Mouse (Mus musculus) embryonic facial prominence, embryonic 10.5 days (tissue): ENCODE measurements at regions not wholly inside any gene's neighbourhood (a gene's known extent, or its start where the extent isn't known, plus 50 kb on each side); places are given as distances from the start of the nearest gene placed in this dataset.

Experiments
- DNase-seq: peaks from one replicate; pipeline ENCODE4 v3.0.0-alpha.2; 2017; ENCODE audit warnings: low spot score
- H3K27ac ChIP-seq: fragments of 300-500 bp; sonication (generic); replicated peaks from 2 replicates; pipeline ENCODE4 v1.5.1; 2016; ENCODE audit warnings: mild to moderate bottlenecking
- H3K27me3 ChIP-seq: fragments of 300-500 bp; sonication (generic); replicated peaks from 2 replicates; pipeline ENCODE4 v1.6.1; 2016; ENCODE audit warnings: low read depth, mild to moderate bottlenecking; ENCODE audit not compliant: poor library complexity, severe bottlenecking
- H3K36me3 ChIP-seq: fragments of 300-500 bp; sonication (generic); replicated peaks from 2 replicates; pipeline ENCODE4 v1.6.1; 2016; ENCODE audit warnings: mild to moderate bottlenecking, moderate library complexity
- H3K4me1 ChIP-seq: fragments of 300-500 bp; sonication (generic); 2 replicates; pipeline ENCODE4 v1.6.1; 2016
- H3K4me3 ChIP-seq: fragments of 300-500 bp; sonication (generic); 2 replicates; pipeline ENCODE4 v1.5.1; 2016; ENCODE audit warnings: mild to moderate bottlenecking, moderate library complexity
- H3K9me3 ChIP-seq: fragments of 300-500 bp; sonication (generic); 2 replicates; pipeline ENCODE4 v1.6.1; 2016; ENCODE audit warnings: mild to moderate bottlenecking
- WGBS: fragments of 180-500 bp; shearing (Covaris S2); methylation state at CpG from one replicate; pipeline ENCODE4 v1.1.7; 2016; 5-methylcytosine and 5-hydroxymethylcytosine counted together

GRCm38 (mm10) chr8:35166611-35167010 is 599.0 kb upstream of the Gm19410 start:
- Histone ChIP-seq H3K27ac (no peak overlapping the region), H3K4me3 (no peak overlapping the region), H3K27me3 (no peaks in the 10 kb centered on the region), H3K4me1 (no peaks in the 10 kb centered on the region), H3K36me3 (no peaks in the 10 kb centered on the region), H3K9me3 (no peaks in the 10 kb centered on the region)
- DNase-seq, result no peak
- WGBS, result 89% methylated on average over 6 of the region's 6 CpGs

- Histone ChIP-seq H3K27ac (no peak overlapping the region), H3K36me3 (no peaks in the 10 kb centered on the region), H3K9me3 (no peaks in the 10 kb centered on the region), H3K4me3 (no peak overlapping the region), H3K4me1 (no peaks in the 10 kb centered on the region), H3K27me3 (no peaks in the 10 kb centered on the region)
- WGBS, result 84% methylated on average over 13 of the region's 13 CpGs
- DNase-seq, result no peak
These were observed 593.9 kb upstream of the Gm19410 start for GRCm38 (mm10) chr8:35171536-35172310.

- H3K4me1 ChIP-seq, result peaks cover 5% of the 10 kb centered on the region; the same call in 1 of the 2 replicates
- 78% methylated on average over 5 of the region's 5 CpGs for WGBS
- H3K27ac ChIP-seq, result no peak overlapping the region
- no peak overlapping the region for H3K4me3 ChIP-seq
- no peaks in the 10 kb centered on the region for H3K27me3 ChIP-seq
- DNase-seq, result no peak
- H3K36me3 ChIP-seq, result no peaks in the 10 kb centered on the region
- no peaks in the 10 kb centered on the region for H3K9me3 ChIP-seq
These were observed 588.3 kb upstream of the Gm19410 start for GRCm38 (mm10) chr8:35177314-35177713.

- Histone ChIP-seq H3K27me3 (no peaks in the 10 kb centered on the region), H3K4me1 (peaks cover 6% of the 10 kb centered on the region; the same call in 1 of the 2 replicates), H3K36me3 (no peaks in the 10 kb centered on the region), H3K9me3 (peaks cover 5% of the 10 kb centered on the region), H3K27ac (no peak overlapping the region), H3K4me3 (no peak overlapping the region)
- DNase-seq, result no peak
- WGBS, result 74% methylated on average over 3 of the region's 3 CpGs
These were observed 585.5 kb upstream of the Gm19410 start for GRCm38 (mm10) chr8:35180075-35180474.

- no peaks in the 10 kb centered on the region for H3K27me3 ChIP-seq
- H3K9me3 ChIP-seq, result peaks cover 5% of the 10 kb centered on the region
- peaks cover 12% of the 10 kb centered on the region; the same call in 1 of the 2 replicates for H3K4me1 ChIP-seq
- no peak overlapping the region for H3K4me3 ChIP-seq
- DNase-seq, result no peak
- 85% methylated on average over 4 of the region's 4 CpGs for WGBS
- H3K36me3 ChIP-seq, result no peaks in the 10 kb centered on the region
- H3K27ac ChIP-seq, result no peak overlapping the region
These were observed 583.4 kb upstream of the Gm19410 start for GRCm38 (mm10) chr8:35182141-35182540.

GRCm38 (mm10) chr8:35183423-35183822 is 582.2 kb upstream of the Gm19410 start:
- 94% methylated on average over 14 of the region's 14 CpGs for WGBS
- H3K9me3 ChIP-seq, result peaks cover 5% of the 10 kb centered on the region
- no peak overlapping the region for H3K4me3 ChIP-seq
- H3K4me1 ChIP-seq, result peaks cover 12% of the 10 kb centered on the region; the same call in 1 of the 2 replicates
- H3K27me3 ChIP-seq, result no peaks in the 10 kb centered on the region
- no peak for DNase-seq
- H3K36me3 ChIP-seq, result no peaks in the 10 kb centered on the region
- no peak overlapping the region for H3K27ac ChIP-seq

- Histone ChIP-seq H3K27me3 (no peaks in the 10 kb centered on the region), H3K36me3 (no peaks in the 10 kb centered on the region), H3K4me1 (peaks cover 12% of the 10 kb centered on the region; the same call in 1 of the 2 replicates), H3K4me3 (no peak overlapping the region), H3K27ac (no peak overlapping the region), H3K9me3 (peaks cover 5% of the 10 kb centered on the region)
- 66% methylated on average over 10 of the region's 10 CpGs for WGBS
- no peak for DNase-seq
These were observed 580.4 kb upstream of the Gm19410 start for GRCm38 (mm10) chr8:35185165-35185564.

GRCm38 (mm10) chr8:35188531-35188930 is 577.1 kb upstream of the Gm19410 start:
- Histone ChIP-seq H3K9me3 (peaks cover 1% of the 10 kb centered on the region), H3K4me1 (0 out of 2 replicates have a peak, but pooled peaks cover 6% of the 10 kb centered on the region), H3K36me3 (no peaks in the 10 kb centered on the region), H3K4me3 (no peak overlapping the region), H3K27me3 (no peaks in the 10 kb centered on the region), H3K27ac (no peak overlapping the region)
- WGBS, result 93% methylated on average over 8 of the region's 8 CpGs
- DNase-seq, result no peak

- DNase-seq, result no peak
- H3K4me1 ChIP-seq, result peaks cover 11% of the 10 kb centered on the region; the same call in 1 of the 2 replicates
- 87% methylated on average over 16 of the region's 16 CpGs for WGBS
These were observed 575.9 kb upstream of the Gm19410 start for GRCm38 (mm10) chr8:35189695-35190094.

GRCm38 (mm10) chr8:35192515-35192914 is 573.1 kb upstream of the Gm19410 start:
- H3K4me3 ChIP-seq, result no peak overlapping the region
- no peak for DNase-seq
- H3K4me1 ChIP-seq, result peaks cover 17% of the 10 kb centered on the region
- no peaks in the 10 kb centered on the region for H3K36me3 ChIP-seq
- H3K9me3 ChIP-seq, result no peaks in the 10 kb centered on the region
- WGBS, result 32% methylated on average over 3 of the region's 3 CpGs
- no peak overlapping the region for H3K27ac ChIP-seq
- H3K27me3 ChIP-seq, result no peaks in the 10 kb centered on the region

More at GRCm38 (mm10) chr8:35189695-35190094, 575.9 kb upstream of the Gm19410 start:
- Histone ChIP-seq H3K27me3 (no peaks in the 10 kb centered on the region), H3K9me3 (no peaks in the 10 kb centered on the region), H3K27ac (no peak overlapping the region), H3K36me3 (no peaks in the 10 kb centered on the region), H3K4me3 (no peak overlapping the region)

- Histone ChIP-seq H3K4me3 (no peak overlapping the region), H3K4me1 (peaks cover 27% of the 10 kb centered on the region), H3K36me3 (no peaks in the 10 kb centered on the region), H3K27ac (no peak overlapping the region), H3K27me3 (no peaks in the 10 kb centered on the region), H3K9me3 (no peaks in the 10 kb centered on the region)
- WGBS, result 63% methylated on average over 1 of the region's 1 CpGs
- no peak for DNase-seq
These were observed 571.8 kb upstream of the Gm19410 start for GRCm38 (mm10) chr8:35193771-35194170.

GRCm38 (mm10) chr8:35196189-35196588 is 569.4 kb upstream of the Gm19410 start:
- Histone ChIP-seq H3K27me3 (no peaks in the 10 kb centered on the region), H3K9me3 (no peaks in the 10 kb centered on the region), H3K27ac (no peak overlapping the region; the same call in 1 of the 2 replicates), H3K4me1 (peaks cover 33% of the 10 kb centered on the region), H3K4me3 (no peak overlapping the region), H3K36me3 (no peaks in the 10 kb centered on the region)
- 20% methylated on average over 4 of the region's 4 CpGs for WGBS
- DNase-seq, result peak; percentile 44

GRCm38 (mm10) chr8:35198766-35199165 is 566.8 kb upstream of the Gm19410 start:
- WGBS, result 42% methylated on average over 2 of the region's 2 CpGs
- H3K9me3 ChIP-seq, result no peaks in the 10 kb centered on the region
- H3K27ac ChIP-seq, result no peak overlapping the region
- DNase-seq, result no peak
- H3K27me3 ChIP-seq, result no peaks in the 10 kb centered on the region
- no peak overlapping the region for H3K4me3 ChIP-seq
- no peaks in the 10 kb centered on the region for H3K36me3 ChIP-seq
- H3K4me1 ChIP-seq, result peaks cover 32% of the 10 kb centered on the region
